Mouse (Mus musculus): ENCODE results near the gene Nr1h4.

- no peak for TF ChIP-seq CTCF (IDR thresholded peaks at IDR 0.05; ENCODE audit: extremely low read depth, insufficient read depth, insufficient read length, insufficient replicate concordance)
- no peak for TF ChIP-seq POLR2A (IDR thresholded peaks at IDR 0.05; ENCODE audit: low read depth, low read length)
Observed at GRCm38 (mm10) chr10:89532451-89532850, 934 bp downstream of the Nr1h4 start.

Measured in spleen, adult 2 months (tissue).